8 mouse cellular contexts compared by ENCODE assay signal in genomic region chr13:55974105-55974504, GRCm38 (mm10).
DNase-seq lines count a peak whose midpoint lies in the region; ATAC-seq and TF ChIP-seq lines count a peak whose summit lies in the region.

No protein-coding gene starts in this region.

- H3K9me3 ChIP-seq in heart, embryonic 11.5 days (replicated peaks; ENCODE audit: control insufficient read depth, low read length): no peaks in the 10 kb centered on the region; the same call in 1 of the 2 replicates
- no peaks in the 10 kb centered on the region for H3K9me3 ChIP-seq in lung, embryonic 14.5 days (ENCODE audit: low read depth, low read length)

- no peaks in the 10 kb centered on the region for H3K36me3 ChIP-seq in heart, embryonic 11.5 days (ENCODE audit: control insufficient read depth, insufficient read depth, low read length)
- H3K36me3 ChIP-seq in lung, embryonic 14.5 days (ENCODE audit: insufficient read depth): no peaks in the 10 kb centered on the region

- no peak overlapping the region for H3K9ac ChIP-seq in heart, embryonic 11.5 days (ENCODE audit: low read depth, low read length)
- H3K9ac ChIP-seq in lung, embryonic 14.5 days: no peak overlapping the region

- no peak overlapping the region for H3K4me2 ChIP-seq in heart, embryonic 11.5 days
- H3K4me2 ChIP-seq in lung, embryonic 14.5 days: no peak overlapping the region

- 56% methylated on average over 5 of the region's 5 CpGs for WGBS in heart, embryonic 11.5 days (ENCODE audit: insufficient replicate concordance)
- WGBS in lung, embryonic 14.5 days: 51% methylated on average over 5 of the region's 5 CpGs

- no peak for ATAC-seq in heart, embryonic 11.5 days (replicated peaks; ENCODE audit: insufficient number of reproducible peaks, low FRiP score, low TSS enrichment)
- no peak for ATAC-seq in lung, embryonic 14.5 days (ENCODE audit: insufficient read depth)

- H3K27ac ChIP-seq in heart, embryonic 11.5 days (ENCODE audit: low read depth, low read length): no peak overlapping the region
- H3K27ac ChIP-seq in lung, embryonic 14.5 days (ENCODE audit: low read depth): no peak overlapping the region

- no peaks in the 10 kb centered on the region; the same call in 1 of the 2 replicates for H3K27me3 ChIP-seq in heart, embryonic 11.5 days (ENCODE audit: control insufficient read depth, insufficient read depth, low read length)
- H3K27me3 ChIP-seq in lung, embryonic 14.5 days (ENCODE audit: insufficient read depth, low read length): no peaks in the 10 kb centered on the region

- TF ChIP-seq CTCF in lung, embryonic 14.5 days (IDR thresholded peaks at IDR 0.05; ENCODE audit: low read depth): peak; percentile 67

- no peak overlapping the region for H3K4me3 ChIP-seq in heart, embryonic 11.5 days (ENCODE audit: low read depth, low read length)
- H3K4me3 ChIP-seq in lung, embryonic 14.5 days (ENCODE audit: low read depth, low read length): no peak overlapping the region

- peaks cover 13% of the 10 kb centered on the region for H3K4me1 ChIP-seq in heart, embryonic 11.5 days (ENCODE audit: control insufficient read depth, insufficient read depth, low read length)
- peaks cover 8% of the 10 kb centered on the region; the same call in 1 of the 2 replicates for H3K4me1 ChIP-seq in lung, embryonic 14.5 days (ENCODE audit: insufficient read depth)

- DNase-seq in heart, postnatal 4 days: peak; percentile 31
- peak; percentile 68 for DNase-seq in lung, embryonic 14.5 days
- no peak for DNase-seq in lung, postnatal 36 days
- peak; percentile 49 for DNase-seq in R1 (ENCODE audit: low read depth, low spot score)
- DNase-seq in retina, postnatal 1 day: peak; percentile 59
- DNase-seq in left cerebral cortex, adult 18-20 months (ENCODE audit: low spot score in 2 of 2): no peak
- no peak for DNase-seq in right cerebral cortex, postnatal 36 days (ENCODE audit: low spot score in 2 of 2)

Comparison
In these comparisons a context has a peak if more than half of its experiments do, and no peak if none do; other contexts are left out.
1. DNase-seq: peak in heart, postnatal 4 days (single experiment), lung, embryonic 14.5 days (single experiment), R1 (single experiment) and retina, postnatal 1 day (single experiment); none in lung, postnatal 36 days (single experiment), left cerebral cortex, adult 18-20 months (0 of 2) and right cerebral cortex, postnatal 36 days (0 of 2).